Mouse (Mus musculus): ENCODE results near the gene Rinl.

DNA sequence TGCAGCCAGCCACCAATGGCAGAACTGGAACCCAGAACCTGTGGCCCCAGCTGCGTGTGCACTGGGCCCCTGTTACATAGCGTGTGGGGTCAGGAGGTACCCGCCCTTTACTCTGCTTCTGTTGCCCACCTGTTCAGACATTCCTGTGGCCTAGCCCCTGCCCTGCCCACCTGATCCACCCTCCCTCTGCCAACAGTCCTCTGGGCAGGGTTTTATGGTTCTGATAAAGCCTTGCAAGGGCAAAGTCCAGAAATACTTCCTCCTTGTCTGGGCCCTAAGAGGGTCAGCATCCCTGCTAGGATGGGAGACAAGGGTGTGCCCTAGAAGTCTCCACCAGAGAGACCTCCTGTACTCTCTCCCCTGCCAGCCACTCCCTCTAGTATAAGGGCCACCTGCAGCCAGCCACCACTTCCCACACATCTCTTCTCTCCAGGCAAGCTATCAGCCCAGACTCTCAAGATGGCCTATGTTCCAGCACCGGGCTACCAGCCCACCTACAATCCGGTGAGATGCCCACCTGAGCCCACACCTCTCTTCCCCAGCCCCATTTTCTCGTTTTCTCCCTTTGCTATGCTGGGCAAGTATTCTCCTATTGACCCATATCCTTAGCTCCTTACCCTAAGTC is 45.1 kb downstream of the Rinl start, which contains the start of gene Lgals4:
- no peak for TF ChIP-seq POLR2A (IDR thresholded peaks at IDR 0.05; ENCODE audit: insufficient read depth, low read depth, low read length)
- no peak for TF ChIP-seq CTCF (IDR thresholded peaks at IDR 0.05; ENCODE audit: insufficient read depth, low read depth, low read length)
